Comparison of ENCODE assay signal across 14 mouse cellular contexts in genomic region chr6:146190006-146190405, GRCm38 (mm10).
DNase-seq lines count a peak whose midpoint lies in the region; ATAC-seq and TF ChIP-seq lines count a peak whose summit lies in the region.
"Had no signal": no experiment of that assay in that cellular context is flagged by ENCODE, and none has a peak within 500 bp of the region (broad histone marks: within the 10 kb centered on the region; RNA-seq: fewer than 3 reads in every experiment).

No protein-coding gene starts in this region.

- no peak overlapping the region for H3K27ac ChIP-seq in hindbrain, postnatal 0 days
- H3K27ac ChIP-seq in hindbrain, embryonic 12.5 days = no peak overlapping the region
- H3K27ac ChIP-seq in lung, postnatal 0 days (ENCODE audit: low read length) = no peak overlapping the region
- H3K27ac ChIP-seq: hindbrain, embryonic 14.5 days; liver, embryonic 14.5 days had no signal

- no peaks in the 10 kb centered on the region for H3K27me3 ChIP-seq in hindbrain, postnatal 0 days (ENCODE audit: insufficient read depth, low read length)
- H3K27me3 ChIP-seq in hindbrain, embryonic 12.5 days = no peaks in the 10 kb centered on the region
- H3K27me3 ChIP-seq in lung, postnatal 0 days (replicated peaks; ENCODE audit: insufficient read depth, low read length) = no peaks in the 10 kb centered on the region

- TF ChIP-seq CTCF in hindbrain, postnatal 0 days (IDR thresholded peaks at IDR 0.05; ENCODE audit: low read depth) = no peak
- no peak for TF ChIP-seq CTCF in lung, postnatal 0 days (IDR thresholded peaks at IDR 0.05)
- no peak for TF ChIP-seq CTCF in lung, adult 2 months (IDR thresholded peaks at IDR 0.05; ENCODE audit: insufficient read depth, low read length)

- H3K9ac ChIP-seq in hindbrain, postnatal 0 days (replicated peaks; ENCODE audit: low read length) = no peak overlapping the region
- H3K9ac ChIP-seq in hindbrain, embryonic 12.5 days = no peak overlapping the region
- H3K9ac ChIP-seq in lung, postnatal 0 days (replicated peaks; ENCODE audit: low read depth) = no peak overlapping the region
- H3K9ac ChIP-seq: hindbrain, embryonic 14.5 days; liver, embryonic 14.5 days had no signal

- H3K4me3 ChIP-seq in hindbrain, postnatal 0 days (ENCODE audit: low read length) = no peak overlapping the region
- no peak overlapping the region for H3K4me3 ChIP-seq in hindbrain, embryonic 12.5 days
- H3K4me3 ChIP-seq in lung, postnatal 0 days (ENCODE audit: low read depth, low read length) = no peak overlapping the region
- no peak overlapping the region for H3K4me3 ChIP-seq in lung, adult 2 months (replicated peaks; ENCODE audit: extremely low read depth, low read depth, low read length)

- TF ChIP-seq POLR2A in lung, adult 2 months (IDR thresholded peaks at IDR 0.05; ENCODE audit: borderline replicate concordance, extremely low read depth, low read depth, low read length) = no peak

- no peak overlapping the region for H3K4me2 ChIP-seq in hindbrain, postnatal 0 days (ENCODE audit: low read depth, low read length)
- no peak overlapping the region for H3K4me2 ChIP-seq in hindbrain, embryonic 12.5 days (replicated peaks)
- no peak overlapping the region for H3K4me2 ChIP-seq in lung, postnatal 0 days (replicated peaks; ENCODE audit: low read depth, low read length)
- H3K4me2 ChIP-seq: hindbrain, embryonic 14.5 days; midbrain, embryonic 11.5 days had no signal

- H3K36me3 ChIP-seq in hindbrain, postnatal 0 days (ENCODE audit: insufficient read depth, low read length) = no peaks in the 10 kb centered on the region
- no peaks in the 10 kb centered on the region for H3K36me3 ChIP-seq in hindbrain, embryonic 12.5 days
- H3K36me3 ChIP-seq in lung, postnatal 0 days (ENCODE audit: insufficient read depth, low read length) = no peaks in the 10 kb centered on the region

- H3K4me1 ChIP-seq in hindbrain, postnatal 0 days (ENCODE audit: insufficient read depth, low read length) = no peaks in the 10 kb centered on the region
- peaks cover 2% of the 10 kb centered on the region; the same call in 1 of the 2 replicates for H3K4me1 ChIP-seq in hindbrain, embryonic 12.5 days
- no peaks in the 10 kb centered on the region for H3K4me1 ChIP-seq in lung, postnatal 0 days (ENCODE audit: insufficient read depth, low read depth, low read length)
- H3K4me1 ChIP-seq in lung, adult 2 months (ENCODE audit: control insufficient read depth, insufficient read depth, low read length) = no peaks in the 10 kb centered on the region

- ATAC-seq in hindbrain, postnatal 0 days = no peak
- ATAC-seq in hindbrain, embryonic 12.5 days (ENCODE audit: low FRiP score) = no peak
- ATAC-seq in lung, postnatal 0 days = no peak

- 56% methylated on average over 8 of the region's 8 CpGs for WGBS in hindbrain, postnatal 0 days
- 61% methylated on average over 8 of the region's 8 CpGs for WGBS in hindbrain, embryonic 12.5 days
- WGBS in lung, postnatal 0 days = 47% methylated on average over 8 of the region's 8 CpGs
- 68% methylated on average over 8 of the region's 8 CpGs for WGBS in lung, adult 2 months

- peak; percentile 42 for DNase-seq in hindbrain, postnatal 0 days (ENCODE audit: low spot score)
- DNase-seq in lung, postnatal 0 days (ENCODE audit: low spot score) = peak; percentile 14
- DNase-seq in lung, adult 2 months = no peak
- peak; percentile 23 for DNase-seq in embryo, embryonic 9.5 days (ENCODE audit: extremely low spot score)
- peak; percentile 73 for DNase-seq in mesoderm, embryonic 11.5 days (ENCODE audit: low read depth, low spot score)
- DNase-seq in T-cell, adult 2 months (ENCODE audit: low spot score) = no peak
- no peak for DNase-seq in layer of hippocampus, postnatal 10 days (ENCODE audit: low spot score in 2 of 2)
- DNase-seq: cerebellum, postnatal 25 days; layer of hippocampus, adult 9-11 months; right cerebral cortex, postnatal 25 days had no signal

- no peaks in the 10 kb centered on the region for H3K9me3 ChIP-seq in hindbrain, postnatal 0 days (ENCODE audit: low read length)
- 0 out of 2 replicates have a peak, but pooled peaks cover 6% of the 10 kb centered on the region for H3K9me3 ChIP-seq in hindbrain, embryonic 12.5 days (replicated peaks)
- H3K9me3 ChIP-seq in lung, postnatal 0 days (ENCODE audit: low read length) = no peaks in the 10 kb centered on the region

- no peak for TF ChIP-seq EP300 in lung, postnatal 0 days (IDR thresholded peaks at IDR 0.05)

Comparison
In these comparisons a context has a peak if more than half of its experiments do, and no peak if none do; other contexts are left out.
1. DNase-seq: peak in hindbrain, postnatal 0 days (single experiment), lung, postnatal 0 days (single experiment), embryo, embryonic 9.5 days (single experiment) and mesoderm, embryonic 11.5 days (single experiment); none in lung, adult 2 months (single experiment), T-cell, adult 2 months (single experiment) and layer of hippocampus, postnatal 10 days (0 of 2).